Comparison of ENCODE assay signal across 8 mouse cellular contexts in genomic region chr17:33523918-33524755, GRCm38 (mm10). TPM values are rescaled to one million over a fixed set of nuclear protein-coding genes. Genes with fewer than 3 reads are reported as not detected.
DNase-seq lines count a peak whose midpoint lies in the region; ATAC-seq and TF ChIP-seq lines count a peak whose summit lies in the region.

Gene Adamts10 (plus strand): TSS chr17:33524204.

- peaks cover 29% of the 10 kb centered on the region for H3K4me1 ChIP-seq in forebrain, embryonic 13.5 days
- peaks cover 9% of the 10 kb centered on the region; the same call in 1 of the 2 replicates for H3K4me1 ChIP-seq in heart, postnatal 0 days (ENCODE audit: control insufficient read depth, insufficient read depth)
- peaks cover 29% of the 10 kb centered on the region for H3K4me1 ChIP-seq in neural tube, embryonic 15.5 days

- peak; percentile 97 for ATAC-seq in CD4-positive, CD25-positive, alpha-beta regulatory T cell, adult 4 months
- ATAC-seq in forebrain, embryonic 13.5 days = peak; percentile 52
- peak; percentile 78 for ATAC-seq in heart, postnatal 0 days (ENCODE audit: insufficient read depth, low read depth)
- peak; percentile 85 for ATAC-seq in neural tube, embryonic 15.5 days (ENCODE audit: low FRiP score)

- H3K9ac ChIP-seq in forebrain, embryonic 13.5 days = peak within 1 kb of the TSS; percentile 79
- H3K9ac ChIP-seq in heart, postnatal 0 days (replicated peaks; ENCODE audit: low read depth, low read length) = peak within 1 kb of the TSS; percentile 72
- peak within 1 kb of the TSS; percentile 61 for H3K9ac ChIP-seq in neural tube, embryonic 15.5 days (replicated peaks)

- TF ChIP-seq EP300 in heart, postnatal 0 days (IDR thresholded peaks at IDR 0.05; ENCODE audit: low read depth) = 0 out of 2 replicates have a peak, but pooled peaks have one; percentile 21

- H3K4me2 ChIP-seq in forebrain, embryonic 13.5 days = peak within 1 kb of the TSS; percentile 73
- H3K4me2 ChIP-seq in heart, postnatal 0 days (ENCODE audit: low read depth, low read length) = peak within 1 kb of the TSS; percentile 89
- H3K4me2 ChIP-seq in neural tube, embryonic 15.5 days = peak within 1 kb of the TSS; percentile 75

- H3K27me3 ChIP-seq in forebrain, embryonic 13.5 days = no peaks in the 10 kb centered on the region
- no peaks in the 10 kb centered on the region for H3K27me3 ChIP-seq in heart, postnatal 0 days (ENCODE audit: control insufficient read depth, insufficient read depth, low read length)
- no peaks in the 10 kb centered on the region for H3K27me3 ChIP-seq in neural tube, embryonic 15.5 days (replicated peaks)

- WGBS in forebrain, embryonic 13.5 days = under 1% methylated on average over 44 of the region's 44 CpGs
- 2% methylated on average over 40 of the region's 44 CpGs for WGBS in heart, postnatal 0 days
- under 1% methylated on average over 37 of the region's 44 CpGs for WGBS in neural tube, embryonic 15.5 days

- H3K4me3 ChIP-seq in forebrain, embryonic 13.5 days = peak within 1 kb of the TSS; percentile 73
- H3K4me3 ChIP-seq in heart, postnatal 0 days (ENCODE audit: low read depth, low read length) = peak within 1 kb of the TSS; percentile 75
- H3K4me3 ChIP-seq in neural tube, embryonic 15.5 days (replicated peaks) = peak within 1 kb of the TSS; percentile 54

- peak; percentile 43 for DNase-seq in brain, embryonic 18.5 days (ENCODE audit: low read depth, low spot score)
- peak; percentile 48 for DNase-seq in heart, postnatal 0 days (ENCODE audit: low spot score)
- DNase-seq in kidney, postnatal 4 days = peak; percentile 89 to 92
- peak; percentile 81 to 87 for DNase-seq in lung, adult 18-20 months
- DNase-seq in testis, postnatal 14 days (ENCODE audit: low spot score) = peak; percentile 81

- H3K9me3 ChIP-seq in forebrain, embryonic 13.5 days (replicated peaks) = no peaks in the 10 kb centered on the region
- H3K9me3 ChIP-seq in heart, postnatal 0 days (replicated peaks; ENCODE audit: control insufficient read depth, low read length) = no peaks in the 10 kb centered on the region
- H3K9me3 ChIP-seq in neural tube, embryonic 15.5 days (replicated peaks) = no peaks in the 10 kb centered on the region

- H3K36me3 ChIP-seq in forebrain, embryonic 13.5 days (ENCODE audit: poor library complexity, severe bottlenecking) = peaks cover 12% of the 10 kb centered on the region
- H3K36me3 ChIP-seq in heart, postnatal 0 days (replicated peaks; ENCODE audit: control insufficient read depth, insufficient read depth, low read length) = peaks cover 12% of the 10 kb centered on the region
- H3K36me3 ChIP-seq in neural tube, embryonic 15.5 days = peaks cover 7% of the 10 kb centered on the region; the same call in 1 of the 2 replicates

- no peak for TF ChIP-seq CTCF in heart, postnatal 0 days (IDR thresholded peaks at IDR 0.05; ENCODE audit: low read depth)

- peak within 1 kb of the TSS; percentile 70 for H3K27ac ChIP-seq in forebrain, embryonic 13.5 days
- peak within 1 kb of the TSS; percentile 79 for H3K27ac ChIP-seq in heart, postnatal 0 days (ENCODE audit: low read depth)
- peak within 1 kb of the TSS; percentile 76 for H3K27ac ChIP-seq in neural tube, embryonic 15.5 days (replicated peaks)

RNA-seq across cellular contexts. Expression of gene Adamts10, which starts in this region (rescaled TPM):
- polyA plus RNA-seq in CD4-positive, CD25-positive, alpha-beta regulatory T cell, adult 4 months (2017; shearing (Covaris generic)) = 10 to 100 TPM; 53.9 to 80.8 TPM
- 36.5 and 37.3 TPM in 2 replicates for polyA plus RNA-seq in forebrain, embryonic 13.5 days (2015; fragmentation: Nextera tagmentation; extraction: Ambion mirVana)
- 17.0 and 34.7 TPM in 2 replicates for total RNA-seq in heart, postnatal 0 days (2014; rRNA removed; ENCODE audit: low replicate concordance)
- polyA plus RNA-seq in heart, postnatal 0 days (2015; fragmentation: Nextera tagmentation; extraction: Ambion mirVana) = 13.6 and 14.8 TPM in 2 replicates
- polyA plus RNA-seq in neural tube, embryonic 15.5 days (2015; fragmentation: Nextera tagmentation; extraction: Ambion mirVana) = 57.7 and 63.9 TPM in 2 replicates

Comparison
In these comparisons a context has a peak if more than half of its experiments do, and no peak if none do; other contexts are left out.
1. Peak in every context shown above with its lines: DNase-seq, ATAC-seq, H3K4me3 ChIP-seq and H3K27ac ChIP-seq.